Mouse (Mus musculus): ENCODE results near the gene Cox6a2.
"Not testable (repeated sequence)": the region's sequence is repeated elsewhere in the genome, so short reads cannot be mapped to it uniquely, and the experiment has no call there.

Gene Cox6a2

DNA sequence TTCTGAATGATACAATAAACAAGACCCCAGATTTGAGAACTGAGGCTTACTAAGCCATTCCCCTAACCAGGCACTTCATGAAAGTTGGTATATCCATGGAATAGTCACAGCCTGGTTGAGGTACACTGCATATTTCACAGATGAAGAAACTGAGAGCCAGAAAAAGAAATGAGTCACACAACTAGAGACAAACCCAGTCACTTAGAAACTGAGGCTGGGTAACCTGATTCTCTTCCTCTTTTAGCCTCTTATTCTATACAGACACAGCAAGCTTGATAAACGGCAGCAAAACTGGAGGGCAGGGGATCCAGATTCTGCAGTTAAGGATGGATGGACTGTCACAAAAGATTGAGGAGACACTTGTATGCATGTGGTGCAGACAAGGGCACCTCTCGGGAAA, 28.6 kb upstream of the Cox6a2 start:
- no peak for DNase-seq (ENCODE audit: extremely low spot score)

DNA sequence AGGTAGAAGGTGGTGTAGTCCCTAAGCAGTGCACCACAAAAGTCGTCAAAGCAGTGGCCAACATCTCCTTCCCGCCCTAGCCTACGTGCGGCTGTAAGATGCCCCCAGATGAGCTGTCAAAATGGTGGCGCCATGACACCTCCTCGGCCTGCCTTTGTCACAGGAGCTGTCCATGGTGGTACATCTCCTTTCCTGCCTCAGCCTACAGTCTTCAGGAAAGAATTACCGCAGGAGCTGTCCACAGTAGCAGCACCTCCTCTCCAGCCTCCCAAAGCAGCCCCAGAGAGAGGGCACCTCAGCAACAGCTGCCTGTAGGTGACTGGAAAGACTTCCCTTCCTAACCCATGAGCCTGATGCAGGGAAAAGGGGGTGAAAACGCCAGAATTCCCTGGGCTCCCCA, 25.6 kb upstream of the Cox6a2 start:
- no peak for DNase-seq (ENCODE audit: extremely low spot score)

DNA sequence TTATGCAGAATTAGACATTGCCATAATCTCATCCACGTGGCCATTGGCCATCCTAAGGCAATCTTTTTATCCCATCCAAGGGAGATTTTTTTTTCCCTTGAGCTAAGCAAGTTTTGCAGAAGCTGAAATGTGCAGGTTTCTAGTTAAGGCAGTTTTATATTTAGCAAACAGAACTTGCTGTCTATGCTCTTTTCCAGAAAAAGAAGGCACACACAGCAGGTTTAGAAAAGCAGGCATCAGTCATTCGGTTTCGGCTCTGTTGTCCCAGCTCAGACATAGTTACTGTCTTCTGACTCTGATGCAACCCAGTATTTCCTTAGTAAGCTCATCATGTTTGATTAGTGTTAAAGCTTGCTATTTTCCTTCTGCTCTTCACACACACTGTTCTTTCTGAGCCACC, 14.7 kb upstream of the Cox6a2 start:
- no peak for DNase-seq (ENCODE audit: extremely low spot score)

DNA sequence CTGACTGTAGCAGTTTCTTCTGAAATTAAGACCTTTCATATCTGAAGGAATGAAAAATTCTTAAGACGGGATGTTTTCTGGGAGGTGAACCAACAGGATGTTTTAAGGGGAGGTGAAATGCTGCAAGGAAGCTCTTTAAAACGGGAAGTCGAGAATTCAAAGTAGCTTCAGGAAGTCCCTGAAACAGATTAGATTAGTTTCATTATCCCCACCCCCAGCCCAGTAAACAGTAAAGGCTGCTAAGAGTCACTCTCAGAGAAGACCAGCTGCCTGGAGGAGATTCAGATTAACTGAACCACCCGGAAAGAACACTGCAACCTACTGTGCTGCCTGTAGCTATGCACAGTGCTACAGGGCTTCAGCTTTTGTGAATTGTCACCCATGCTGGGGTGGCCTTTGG, 13.8 kb upstream of the Cox6a2 start:
- DNase-seq (ENCODE audit: extremely low spot score), result no peak

DNA sequence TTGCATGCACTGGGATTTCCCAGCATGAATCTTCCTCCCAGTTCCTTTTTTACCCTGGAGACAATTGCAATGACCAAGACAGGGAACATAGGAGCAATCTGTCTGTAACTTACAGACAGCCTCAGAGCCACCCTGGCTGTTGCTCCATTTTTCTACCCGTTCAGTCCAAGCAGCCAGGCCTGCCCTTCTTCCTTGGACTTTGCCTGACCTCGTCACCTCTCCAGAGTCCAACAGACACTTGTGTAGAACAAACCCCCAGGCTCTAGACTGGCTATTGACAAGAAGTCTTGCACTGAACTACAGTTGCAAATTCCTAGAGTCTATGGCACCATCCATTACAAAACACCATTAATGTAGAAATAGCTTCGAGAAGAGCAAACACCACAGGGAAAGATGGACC, 3.6 kb upstream of the Cox6a2 start:
- no peak for DNase-seq (ENCODE audit: extremely low spot score)

DNA sequence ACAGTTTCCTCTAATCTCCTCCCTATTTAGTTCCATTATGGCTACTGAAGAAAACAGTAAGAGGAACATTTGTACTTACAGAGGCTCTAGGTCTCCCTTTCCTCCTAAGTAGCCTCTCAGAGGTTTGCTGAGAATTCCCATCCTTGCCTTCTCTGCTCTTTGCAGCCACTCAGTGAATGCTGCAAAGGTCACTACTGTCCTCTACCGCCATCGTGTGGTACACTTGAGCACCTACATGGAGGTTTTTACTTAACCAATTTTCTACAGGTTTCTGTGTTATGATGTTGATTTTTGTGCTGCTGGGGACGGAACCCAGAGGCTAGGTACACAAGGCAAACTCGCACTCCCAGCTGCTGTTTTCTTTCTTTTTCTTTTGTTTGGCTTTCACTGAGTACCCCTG, 2.0 kb upstream of the Cox6a2 start:
- DNase-seq (ENCODE audit: extremely low spot score), result peak; percentile 56

DNA sequence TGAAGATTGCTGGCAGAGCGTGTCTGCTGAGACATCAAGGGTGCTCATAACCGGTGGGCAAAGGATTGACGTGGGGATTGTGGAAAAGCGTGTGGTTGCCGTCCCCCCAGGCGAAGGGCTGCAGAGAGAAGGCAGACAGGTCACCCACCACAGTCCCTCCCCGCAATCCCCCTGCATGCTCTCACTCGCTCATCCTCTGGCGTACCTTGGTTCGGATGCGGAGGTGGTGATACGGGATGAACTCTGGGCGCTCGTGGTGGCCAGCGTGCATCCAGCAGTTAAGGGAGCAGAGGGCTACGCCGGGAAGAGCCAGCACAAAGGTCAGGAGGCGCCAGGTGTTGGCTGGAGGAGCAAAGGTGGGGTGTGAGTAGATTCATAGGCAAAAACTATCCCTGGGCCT, 492 bp downstream of the Cox6a2 start:
- no peak for DNase-seq (ENCODE audit: extremely low spot score)

DNA sequence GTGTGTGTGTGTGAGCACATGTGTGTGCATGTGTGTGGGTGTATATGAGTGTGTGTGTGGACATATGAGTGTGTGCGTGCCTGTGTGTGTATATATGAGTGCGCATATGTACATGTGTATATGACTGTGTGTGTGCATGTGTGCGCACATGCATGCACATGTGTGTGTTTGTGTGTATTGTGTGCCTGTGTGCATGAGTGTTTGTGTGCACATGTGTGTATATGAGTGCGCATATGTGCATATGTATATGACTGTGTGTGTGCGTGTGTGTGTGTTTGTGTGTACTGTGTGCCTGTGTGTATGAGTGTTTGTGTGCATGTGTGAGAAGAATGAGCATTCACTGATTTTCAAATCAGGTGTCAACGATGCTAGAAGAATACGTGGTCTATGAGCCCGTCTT, 2.0 kb downstream of the Cox6a2 start:
- DNase-seq (ENCODE audit: extremely low spot score), result no peak

DNA sequence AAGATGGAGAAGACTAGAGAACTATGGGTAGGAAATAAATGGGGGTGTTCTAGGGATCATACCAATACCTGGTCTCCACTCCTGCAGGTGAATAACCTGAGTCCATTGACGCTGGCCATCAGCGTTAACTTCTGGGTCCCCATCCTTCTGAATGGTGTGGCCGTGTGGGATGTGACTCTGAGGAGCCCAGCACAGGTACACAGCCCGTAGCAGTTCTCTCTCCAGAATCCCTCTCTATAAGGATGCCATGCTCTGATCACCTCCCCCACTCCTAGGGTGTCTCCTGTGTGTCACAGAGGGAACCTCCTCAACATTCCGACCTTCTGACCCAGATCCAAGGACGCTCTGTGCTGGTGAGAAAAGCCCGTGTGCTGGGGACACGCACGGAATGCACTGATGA, 3.1 kb downstream of the Cox6a2 start:
- DNase-seq (ENCODE audit: extremely low spot score), result no peak

DNA sequence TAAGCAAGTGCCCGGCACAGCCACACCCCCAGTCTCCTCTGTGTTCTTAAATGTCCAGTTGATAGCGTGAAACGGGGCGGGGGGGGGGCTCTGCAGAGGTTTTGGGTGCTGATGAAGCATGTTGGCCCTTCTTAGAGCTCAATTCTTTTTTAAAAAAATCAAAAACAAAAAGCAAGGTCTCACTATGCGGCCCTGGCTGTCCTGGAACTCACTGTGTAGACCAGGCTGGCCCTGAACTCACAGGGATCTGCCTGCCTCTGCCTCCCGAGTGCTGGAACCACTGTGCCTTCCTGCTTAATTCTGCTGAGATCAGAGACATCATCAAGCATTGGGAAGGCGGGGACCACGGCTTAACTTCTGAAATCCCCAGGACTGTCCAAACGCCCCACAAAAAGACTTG, 4.6 kb downstream of the Cox6a2 start:
- no peak for DNase-seq (ENCODE audit: extremely low spot score)

DNA sequence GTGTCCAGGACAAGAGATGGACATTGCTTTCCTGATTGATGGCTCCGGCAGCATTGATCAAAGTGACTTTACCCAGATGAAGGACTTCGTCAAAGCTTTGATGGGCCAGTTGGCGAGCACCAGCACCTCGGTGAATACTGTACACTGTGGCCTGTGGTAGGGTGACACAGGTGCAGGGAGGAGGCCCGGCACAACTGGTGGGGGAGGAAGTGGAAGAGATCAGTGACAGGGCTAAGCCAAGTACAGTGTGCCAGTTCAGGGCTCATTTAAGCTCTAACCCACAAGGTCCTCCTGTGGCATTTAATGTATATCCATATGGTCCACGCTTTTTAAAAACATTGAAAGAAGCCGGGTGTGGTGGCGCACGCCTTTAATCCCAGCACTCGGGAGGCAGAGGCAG, 24.5 kb downstream of the Cox6a2 start:
- DNase-seq (ENCODE audit: extremely low spot score), result no peak

DNA sequence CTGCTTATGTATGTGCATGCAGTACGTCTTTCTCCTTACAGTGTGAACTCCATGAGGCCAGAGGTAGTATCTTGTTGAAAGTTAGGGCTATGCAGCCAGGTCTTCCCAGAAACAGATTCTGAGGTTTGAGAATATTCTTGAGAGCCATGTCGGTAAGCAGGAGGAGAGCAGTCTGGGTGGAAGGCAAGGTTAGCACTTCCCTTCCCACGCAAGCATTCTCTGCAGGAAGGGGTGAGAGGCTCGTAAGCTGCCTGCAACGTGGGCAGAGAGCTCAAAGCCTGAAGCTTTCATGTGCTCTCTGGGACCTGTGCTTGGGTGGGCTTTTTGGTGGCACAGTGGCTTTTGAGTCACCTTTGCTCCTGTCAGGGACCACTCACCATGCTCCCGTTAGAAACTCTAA, 25.6 kb downstream of the Cox6a2 start:
- no peak for DNase-seq (ENCODE audit: extremely low spot score)

DNA sequence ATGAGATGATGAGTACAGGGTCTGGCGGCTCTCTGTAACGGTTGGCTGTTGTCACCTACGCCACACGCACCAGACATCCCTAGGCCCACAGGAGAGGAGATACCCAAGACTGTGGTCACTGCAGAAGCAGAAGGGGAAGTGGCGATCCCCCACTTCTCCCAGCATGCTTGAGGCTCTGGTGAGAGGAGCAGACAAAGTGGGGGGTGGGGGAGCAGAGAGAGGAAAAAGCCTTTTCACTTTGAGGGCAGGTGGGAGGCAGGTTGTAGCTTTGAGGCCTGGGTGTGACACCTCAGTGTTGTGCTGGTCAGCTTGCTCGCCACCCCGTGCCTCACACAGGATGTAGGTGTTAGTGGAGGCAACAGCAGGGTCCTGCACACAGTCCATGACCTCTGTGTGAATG, 26.1 kb downstream of the Cox6a2 start:
- no peak for DNase-seq (ENCODE audit: extremely low spot score)

DNA sequence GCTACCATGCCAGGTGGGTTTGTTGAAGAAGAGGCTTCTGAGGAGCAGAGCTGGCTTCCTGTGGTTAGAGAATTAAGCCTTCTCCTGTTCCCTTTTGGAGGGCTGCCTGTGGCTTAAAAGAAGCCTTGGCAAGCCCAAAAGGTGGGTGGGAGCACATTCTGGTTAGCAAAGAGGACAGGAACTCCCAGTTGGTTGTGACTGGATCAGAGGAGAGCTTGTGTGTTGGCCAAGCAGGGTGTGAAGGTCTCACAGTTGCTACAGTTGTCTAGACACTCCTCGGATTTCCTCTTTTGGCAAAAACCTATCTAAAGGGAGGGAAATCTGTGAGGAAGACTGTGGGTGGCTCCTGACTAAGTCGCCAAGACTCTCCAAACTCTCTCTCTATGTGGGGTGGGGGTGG, 27.8 kb downstream of the Cox6a2 start:
- DNase-seq (ENCODE audit: extremely low spot score), result no peak

DNA sequence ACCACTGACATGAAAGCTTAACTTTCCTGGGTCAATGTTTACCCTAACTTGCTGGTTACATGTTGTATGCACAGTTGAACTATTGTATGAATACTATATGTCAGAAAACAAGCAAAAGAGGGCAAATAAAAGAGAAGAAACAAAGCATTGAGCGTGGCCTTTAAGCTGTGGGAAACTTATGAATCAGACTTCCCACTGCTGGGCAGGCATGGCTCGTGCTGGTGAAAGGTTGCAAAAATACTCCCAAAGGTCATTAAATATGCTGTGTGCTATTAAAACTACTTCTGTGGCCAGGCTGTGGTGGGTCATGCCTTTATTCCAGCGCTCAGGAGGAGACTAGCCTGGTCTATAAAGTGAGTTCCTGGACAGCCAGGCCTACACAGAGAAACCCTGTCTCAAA, 36.2 kb downstream of the Cox6a2 start:
- DNase-seq (ENCODE audit: extremely low spot score), result no peak

DNA sequence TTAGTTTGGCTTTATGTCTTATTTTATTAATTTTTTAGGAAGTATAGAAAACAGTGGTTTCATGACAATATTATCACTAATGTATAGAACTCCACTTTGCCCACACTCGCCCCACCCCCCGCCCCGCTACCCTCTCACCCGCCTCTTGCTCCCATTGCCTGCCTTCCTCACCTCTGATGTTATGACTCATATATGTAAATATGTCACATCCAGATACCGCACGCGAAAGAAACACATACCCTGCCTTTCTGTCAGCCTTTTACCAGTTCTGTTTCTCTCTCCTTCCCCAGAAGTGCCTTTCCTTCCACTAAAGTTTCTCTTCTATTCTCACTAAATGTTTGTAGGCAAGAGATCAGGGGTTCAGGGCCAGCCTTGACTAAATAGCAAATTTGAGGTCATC, 39.8 kb downstream of the Cox6a2 start:
- no peak for DNase-seq (ENCODE audit: extremely low spot score)

DNA sequence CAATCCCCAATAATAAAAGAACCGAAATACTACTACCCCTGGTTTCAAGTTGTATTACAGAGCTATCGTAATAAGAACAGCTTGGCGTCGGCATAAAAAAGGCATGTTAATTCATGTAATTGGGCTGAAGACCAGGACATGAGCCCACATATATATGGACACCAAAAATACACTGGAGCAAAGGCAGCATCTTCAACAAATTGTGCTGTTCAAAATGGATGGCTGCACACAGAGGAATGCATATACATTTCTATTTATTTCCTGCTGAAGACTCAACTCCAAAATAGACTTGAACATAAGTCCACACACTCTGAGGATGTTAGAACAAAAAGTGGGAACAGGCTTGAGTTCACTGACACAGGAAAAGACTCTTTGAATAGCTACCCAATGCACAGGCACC, 42.2 kb downstream of the Cox6a2 start:
- DNase-seq (ENCODE audit: extremely low spot score), result no peak

DNA sequence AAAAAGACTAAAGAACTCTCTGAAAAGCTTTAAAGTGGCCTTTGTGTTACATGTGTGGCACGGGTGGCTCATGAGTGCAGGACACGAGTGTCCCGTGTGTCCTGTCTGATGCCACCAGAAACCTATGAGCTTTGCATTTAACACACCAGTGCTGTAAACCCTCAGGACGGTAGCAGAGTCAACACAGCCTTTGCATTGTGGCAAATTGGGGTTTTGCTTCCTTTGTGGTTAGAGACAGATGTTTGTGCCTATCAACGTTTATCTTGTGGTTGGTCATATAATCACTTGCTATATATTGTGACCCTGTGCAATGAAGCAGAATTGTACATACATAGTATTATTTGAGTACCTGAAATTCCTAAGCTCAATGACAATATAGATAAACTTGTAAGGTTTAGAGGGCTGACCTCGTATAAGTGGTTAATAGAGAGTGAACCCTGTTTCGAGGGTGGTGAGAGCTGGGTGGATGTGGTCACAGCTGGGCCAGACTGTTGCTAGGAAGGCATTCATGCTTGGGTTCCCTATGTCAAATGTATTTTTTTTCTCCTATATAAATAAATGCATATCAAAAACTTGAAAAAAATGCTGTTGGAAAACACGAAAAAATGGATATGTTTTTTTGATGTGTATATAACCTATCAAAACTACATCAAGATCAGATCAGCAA, 47.4 kb downstream of the Cox6a2 start:
- not testable (repeated sequence) for DNase-seq (ENCODE audit: extremely low spot score)
